Mouse (Mus musculus) mesoderm, embryonic 11.5 days (tissue): ENCODE measurements around the gene Cisd1.
"Not testable (repeated sequence)": the region's sequence is repeated elsewhere in the genome, so short reads cannot be mapped to it uniquely, and the experiment has no call there.

Experiments used
- DNase-seq: peaks from one replicate; pipeline ENCODE4 v3.0.0-alpha.2; 2012; ENCODE audit warnings: low read depth, low spot score

Cisd1 gene

DNA sequence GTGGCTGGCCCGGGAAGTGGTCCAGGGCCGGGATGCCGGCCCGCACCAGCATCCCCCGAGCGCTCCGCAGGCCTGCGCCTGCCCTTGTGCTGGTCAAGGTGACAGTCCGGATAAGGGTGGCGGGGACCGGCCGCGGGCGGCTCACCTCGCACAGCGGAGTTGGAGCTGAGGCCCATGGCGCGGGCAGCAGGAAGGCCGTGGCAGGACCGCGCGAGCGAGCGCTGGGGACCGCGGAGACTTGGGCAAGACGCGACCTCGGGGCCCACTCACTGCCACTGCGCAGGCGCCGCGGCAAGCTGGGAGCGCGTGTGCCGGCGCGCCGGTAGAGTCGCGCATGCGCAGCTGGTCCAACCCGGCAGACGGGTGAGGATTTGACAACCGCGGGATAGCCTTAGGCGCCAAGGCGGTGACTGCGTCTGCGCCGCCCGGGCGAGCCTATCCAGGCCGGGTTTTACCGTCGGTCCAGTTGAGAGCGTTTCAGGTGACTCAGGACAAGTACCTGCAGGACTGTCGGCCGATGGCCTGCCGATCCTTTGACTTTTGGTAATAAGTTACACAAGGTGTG, at the start of gene Cisd1:
Gene Cisd1 (minus strand): TSS at position 376 of the 565 bp plus-strand sequence.
- DNase-seq, result peak; percentile 97

DNA sequence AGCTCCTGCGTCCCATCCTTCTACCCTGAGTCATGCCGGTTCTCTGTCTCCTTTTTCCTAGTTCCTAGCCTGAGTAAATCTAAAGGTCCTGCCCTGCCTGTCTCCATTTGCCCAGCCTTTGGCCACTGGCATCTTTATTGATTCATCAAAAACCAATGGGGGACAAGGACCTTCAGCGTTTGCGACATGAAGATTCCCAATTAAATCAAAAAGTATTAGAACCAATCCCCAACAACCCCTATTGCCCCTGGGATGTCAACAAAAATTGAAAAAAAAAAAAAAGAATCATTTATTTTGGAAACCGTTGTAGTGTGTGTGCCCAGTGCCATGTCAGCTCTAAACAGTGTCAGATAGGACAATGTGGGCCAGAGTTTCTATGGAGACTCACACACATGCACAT, 44.6 kb upstream of the Cisd1 start:
- DNase-seq, result no peak

DNA sequence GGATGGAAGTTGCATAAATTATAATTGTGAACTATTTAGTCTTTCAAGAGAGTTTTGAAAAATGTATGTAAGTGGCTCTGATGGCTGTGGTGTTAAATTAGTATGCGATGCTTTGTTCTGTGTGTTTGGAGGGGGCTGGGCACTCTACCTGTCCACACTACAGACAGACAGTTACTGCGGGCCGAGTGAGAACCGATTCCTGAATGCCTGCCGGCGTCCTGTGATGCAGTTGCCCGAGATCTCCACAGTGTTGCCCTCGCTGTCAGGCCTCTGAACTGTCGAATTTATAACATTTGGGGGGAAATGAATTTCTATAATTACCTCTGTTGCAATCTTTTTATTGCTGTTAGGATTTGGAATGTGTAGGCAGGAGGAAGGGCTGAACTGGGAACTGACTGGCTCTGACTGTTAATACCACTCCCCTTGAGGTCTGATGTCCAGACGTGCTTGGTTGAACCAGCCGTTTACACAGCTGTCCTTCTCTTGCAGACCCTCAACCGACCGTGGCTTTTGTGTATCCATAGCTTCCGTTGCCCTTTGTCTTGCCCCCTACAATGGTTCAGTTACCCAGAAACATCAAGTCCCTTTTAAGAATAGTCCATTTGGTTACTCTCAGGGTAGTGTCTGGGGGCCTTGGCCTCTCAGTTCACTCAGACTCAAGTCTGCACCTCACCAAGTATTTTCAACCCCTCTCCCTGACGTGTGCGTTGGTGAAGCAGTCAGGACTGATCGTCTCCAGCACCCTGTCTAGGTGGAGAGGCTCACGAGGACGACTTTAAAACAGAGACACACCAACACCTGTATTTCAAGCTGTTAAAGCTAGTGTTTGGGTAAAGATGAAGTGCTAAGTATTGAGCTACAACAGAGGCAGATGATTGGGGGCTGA, 39.6 kb upstream of the Cisd1 start:
- DNase-seq, result peak; percentile 42

DNA sequence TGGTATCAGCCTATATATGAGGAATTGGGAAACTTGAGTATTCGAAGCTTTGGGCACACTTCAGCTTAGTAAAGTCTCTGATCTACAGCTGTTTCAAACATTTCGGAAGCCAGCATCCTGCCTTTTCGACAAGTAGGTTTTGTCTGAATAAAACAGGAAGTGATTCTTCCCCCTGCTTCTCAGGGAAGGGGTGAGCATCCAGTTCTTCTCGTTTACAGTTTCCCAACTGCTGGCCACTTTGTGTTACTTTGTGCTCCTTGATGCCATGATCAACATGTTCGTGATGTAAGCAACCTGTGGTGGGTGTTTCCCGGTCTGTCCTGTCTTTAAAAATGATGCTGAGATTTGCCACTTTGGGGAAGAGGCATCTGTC, 38.8 kb upstream of the Cisd1 start:
- not testable (repeated sequence) for DNase-seq

DNA sequence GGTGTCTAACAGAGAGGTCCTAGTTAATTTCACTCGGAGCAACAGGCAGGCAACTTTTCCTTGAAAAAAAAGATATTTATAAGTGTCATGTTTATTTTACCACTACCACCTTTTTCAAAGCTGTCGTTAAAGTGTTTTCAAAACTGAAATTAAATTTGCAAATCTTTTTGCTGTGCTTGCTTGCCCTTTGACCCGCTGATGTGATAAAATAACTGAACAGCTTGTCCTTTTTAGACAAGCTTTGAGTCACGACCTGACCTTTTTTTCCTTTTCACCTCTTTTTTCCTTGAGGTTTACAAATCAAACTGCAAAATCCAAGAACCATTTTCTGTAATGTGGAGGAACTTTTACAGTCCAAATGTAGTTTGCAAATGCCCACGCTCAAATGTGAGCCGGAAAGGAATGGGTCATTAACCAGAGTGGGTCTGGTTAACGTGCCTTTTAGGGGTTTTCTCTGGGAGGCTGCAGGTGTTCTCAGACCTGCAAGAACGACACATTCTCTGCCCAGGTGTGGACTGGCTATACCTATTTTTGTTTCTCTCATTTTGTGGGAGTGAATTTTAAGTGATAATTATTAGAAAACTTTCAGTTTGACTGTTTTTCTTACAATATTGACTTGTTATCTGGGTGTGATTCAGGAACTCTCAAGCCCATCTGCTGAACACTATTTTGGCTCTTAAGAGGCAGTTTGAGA, 38.3 kb upstream of the Cisd1 start:
- DNase-seq, result no peak

DNA sequence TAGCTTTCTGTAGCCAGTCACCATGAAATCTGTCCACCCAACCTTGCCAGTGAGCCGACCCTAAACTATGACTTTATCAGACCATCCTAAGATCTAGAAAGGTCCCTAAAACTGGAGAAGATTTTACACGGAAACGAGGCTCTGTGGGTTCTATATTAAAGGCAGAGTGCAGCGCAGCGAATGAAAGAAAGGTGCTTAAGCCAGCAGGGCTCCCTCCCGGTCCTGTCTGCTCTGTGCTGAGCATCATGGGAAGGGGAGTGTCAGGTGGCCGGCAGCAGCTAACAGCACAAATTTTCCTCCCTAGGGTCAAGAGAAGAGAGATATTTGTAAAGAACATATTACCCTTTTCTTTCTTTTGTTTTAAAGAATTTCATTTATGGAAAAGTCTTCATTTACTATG, 37.4 kb upstream of the Cisd1 start:
- no peak for DNase-seq

DNA sequence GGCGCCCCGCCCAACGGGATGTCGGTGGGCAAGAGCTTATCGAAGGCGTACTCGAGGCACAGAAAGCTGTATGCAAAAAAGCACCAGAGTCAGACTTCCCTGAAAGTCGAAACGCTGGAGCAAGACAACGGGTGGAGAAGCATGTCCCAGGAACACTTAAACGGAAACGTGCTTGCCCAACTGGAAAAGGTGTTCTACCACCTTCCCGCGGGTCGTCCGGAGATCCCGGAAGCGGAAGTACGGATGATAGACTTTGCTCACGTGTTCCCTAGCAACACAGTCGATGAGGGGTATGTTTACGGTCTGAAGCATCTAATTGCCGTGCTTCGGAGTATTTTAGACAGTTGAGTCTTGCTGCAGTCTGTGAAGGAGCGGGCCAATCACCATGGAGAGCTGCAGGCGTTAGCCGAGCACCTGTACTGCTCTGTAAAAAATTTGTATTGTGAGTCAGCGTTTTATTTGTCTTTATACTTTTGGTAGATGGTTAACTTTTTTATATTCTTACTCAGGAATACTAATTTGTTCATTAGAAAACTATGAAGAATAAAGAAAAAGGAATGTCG, 36.8 kb upstream of the Cisd1 start:
- DNase-seq, result no peak

DNA sequence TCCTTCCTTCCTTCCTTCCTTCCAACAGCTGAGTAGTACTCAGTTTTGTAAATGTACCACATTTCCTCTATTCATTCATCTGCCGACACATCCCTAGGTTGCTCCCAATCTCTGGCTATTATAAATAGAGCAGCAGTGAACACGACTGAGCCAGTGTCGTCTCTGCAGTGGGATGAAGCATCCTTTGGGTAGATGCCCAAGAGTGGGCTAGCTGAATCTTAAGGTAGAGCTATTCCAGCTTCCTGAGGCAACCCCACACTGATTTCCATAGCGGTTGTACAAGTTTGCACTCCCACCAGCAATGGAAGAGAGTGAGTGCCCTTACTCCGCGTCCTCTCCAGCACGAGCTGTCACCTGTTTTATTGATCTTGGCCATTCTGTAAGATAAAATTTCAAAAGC, 35.7 kb upstream of the Cisd1 start:
- no peak for DNase-seq

DNA sequence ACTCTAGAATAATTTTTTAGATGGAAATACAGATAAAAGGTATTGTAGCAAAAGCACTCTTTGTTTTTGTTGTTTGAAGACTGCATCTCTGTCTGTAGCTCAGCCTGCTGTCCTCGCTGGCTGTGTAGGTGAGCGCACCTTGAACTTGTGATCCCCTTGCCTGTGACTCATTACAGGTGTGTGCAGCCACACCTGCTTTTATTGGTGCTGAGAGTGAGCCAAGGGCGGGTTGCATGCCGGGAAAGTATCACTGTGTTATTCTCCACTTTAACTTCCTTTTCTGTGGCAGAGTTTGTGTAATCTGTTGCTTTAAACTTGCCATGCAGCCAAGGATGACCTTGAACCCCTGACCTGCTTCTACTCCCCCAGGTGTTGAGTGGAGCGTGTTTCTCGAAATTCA, 31.3 kb upstream of the Cisd1 start:
- DNase-seq, result no peak

DNA sequence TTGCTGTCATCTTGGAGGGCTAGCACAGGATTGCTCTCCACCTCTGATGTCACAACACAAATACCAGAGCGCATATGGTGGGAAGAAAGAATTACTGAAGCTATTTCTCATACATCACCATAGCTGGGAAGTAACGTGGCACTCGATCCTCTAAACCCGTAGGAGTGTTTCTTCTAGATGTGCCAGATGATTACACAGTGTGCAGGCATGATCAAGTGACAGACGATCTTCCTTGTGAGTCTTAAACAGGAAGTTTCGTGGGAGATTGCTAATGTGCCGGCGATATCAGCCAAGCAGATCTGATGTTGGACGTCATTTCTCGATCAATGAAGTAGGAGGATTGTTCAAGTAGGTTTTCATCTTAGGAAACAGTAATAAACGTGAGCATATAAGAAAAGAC, 29.0 kb upstream of the Cisd1 start:
- DNase-seq, result no peak

DNA sequence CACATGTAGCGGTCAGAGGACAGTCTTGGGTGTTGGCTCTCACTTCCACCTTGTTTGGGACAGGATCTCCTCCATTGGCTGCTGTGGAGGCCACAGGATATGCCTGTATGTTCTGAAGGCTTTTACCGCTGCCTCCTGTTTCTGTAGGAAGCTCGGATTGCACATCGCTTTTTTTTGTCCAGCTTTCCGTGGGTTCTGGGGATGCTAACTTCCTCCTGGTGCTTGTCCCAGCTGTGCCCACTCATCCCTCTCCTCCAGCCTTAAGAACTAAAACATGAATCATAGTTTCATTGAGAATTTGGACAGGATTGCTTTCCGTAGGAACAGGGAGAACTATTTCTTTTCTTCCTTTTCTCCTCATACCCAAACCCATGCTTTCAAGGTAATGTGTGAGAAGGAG, 27.1 kb upstream of the Cisd1 start:
- no peak for DNase-seq

DNA sequence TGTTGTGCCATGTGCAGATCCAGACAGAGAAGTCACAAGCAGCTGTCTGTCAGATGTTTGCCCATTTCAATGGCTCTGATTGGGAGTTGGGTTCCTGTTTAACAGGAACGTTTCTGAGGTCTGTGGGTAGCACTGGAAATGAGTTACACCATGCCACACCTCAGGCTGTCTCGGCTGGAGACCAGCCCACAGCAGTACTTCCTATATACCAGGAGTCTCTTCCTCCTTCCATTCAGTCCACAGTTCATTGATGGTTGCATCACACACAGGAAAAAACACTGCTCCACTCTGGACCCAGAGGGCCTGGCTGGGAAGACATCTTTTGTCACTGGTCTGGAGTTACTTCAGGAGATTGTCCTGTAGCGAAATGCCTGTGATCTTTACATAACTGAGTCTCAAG, 24.7 kb upstream of the Cisd1 start:
- DNase-seq, result no peak

DNA sequence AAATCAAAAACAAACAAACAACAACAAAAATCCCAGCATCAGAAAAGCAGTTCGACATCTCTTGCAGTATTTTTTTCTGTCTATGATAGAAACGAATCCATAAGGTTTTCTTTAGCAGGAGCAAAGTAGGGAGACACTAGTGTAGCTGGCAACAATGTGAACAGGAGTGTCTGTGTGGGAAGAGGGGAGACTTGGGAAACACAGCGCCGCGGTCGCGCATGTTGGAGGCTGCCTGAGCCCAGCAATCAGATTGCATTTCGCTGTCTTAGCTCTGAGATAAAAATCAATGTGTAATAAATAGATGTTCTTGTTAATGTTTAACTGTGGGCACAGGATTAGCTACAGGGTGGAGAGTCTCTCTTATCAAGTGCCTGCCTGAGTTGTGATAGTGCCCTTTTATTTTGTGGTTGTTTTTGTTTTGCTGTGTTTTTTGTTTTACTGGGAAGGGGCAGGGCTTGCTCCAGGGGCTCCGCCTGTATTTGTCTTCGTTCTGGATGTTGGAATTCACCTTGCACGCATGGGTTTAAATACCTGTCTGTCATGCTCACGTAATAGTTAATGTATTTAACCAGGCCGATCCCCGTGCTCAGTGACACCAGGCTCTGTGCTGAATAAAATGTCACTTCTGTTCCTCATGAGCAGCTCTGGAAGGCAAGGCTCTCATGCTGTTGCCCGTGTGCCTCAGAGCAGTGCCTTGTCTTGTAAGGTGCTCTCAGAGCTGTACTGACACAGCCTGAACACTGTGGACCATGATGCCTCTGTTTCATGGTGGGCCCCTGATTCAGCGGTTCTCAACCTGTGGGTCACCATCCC, 23.6 kb upstream of the Cisd1 start:
- DNase-seq, result no peak

DNA sequence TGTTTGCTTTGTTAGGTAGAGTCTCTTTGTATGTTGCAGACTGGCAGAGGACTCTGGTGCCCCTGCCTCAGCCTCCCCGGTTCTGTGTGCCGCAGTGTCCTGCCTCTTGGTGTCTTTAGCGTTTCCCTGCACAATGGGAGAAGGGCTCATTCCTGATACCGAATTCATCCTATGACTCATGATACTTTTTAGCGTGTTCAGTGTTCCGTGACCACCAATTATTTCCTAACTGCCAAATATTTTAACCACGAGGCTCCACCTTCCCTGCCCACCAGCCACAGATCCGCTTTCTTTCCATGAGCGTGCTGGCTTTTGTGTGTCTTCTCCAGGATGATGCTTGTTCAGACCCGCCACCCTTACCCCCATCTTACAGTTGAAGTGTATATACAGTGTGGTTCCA, 19.1 kb upstream of the Cisd1 start:
- no peak for DNase-seq

DNA sequence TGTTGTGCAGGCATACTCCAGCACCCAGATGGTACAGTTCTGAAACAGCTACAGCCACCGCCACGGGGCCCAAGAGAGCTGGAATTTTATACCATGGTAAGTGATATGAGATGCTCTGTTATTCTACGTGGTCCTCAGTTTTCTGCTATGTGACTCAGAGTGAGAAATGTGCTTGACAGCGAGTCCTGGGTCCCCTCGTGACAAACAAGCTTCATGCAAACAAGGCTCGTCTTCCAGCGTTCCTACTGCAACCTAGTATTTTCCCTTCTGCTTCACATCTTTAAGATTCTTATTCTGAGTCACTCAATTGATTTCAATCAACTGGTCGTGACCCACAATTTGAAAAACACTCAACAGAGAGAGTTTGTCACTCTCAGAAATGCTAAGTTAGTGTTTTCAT, 18.7 kb upstream of the Cisd1 start:
- no peak for DNase-seq

DNA sequence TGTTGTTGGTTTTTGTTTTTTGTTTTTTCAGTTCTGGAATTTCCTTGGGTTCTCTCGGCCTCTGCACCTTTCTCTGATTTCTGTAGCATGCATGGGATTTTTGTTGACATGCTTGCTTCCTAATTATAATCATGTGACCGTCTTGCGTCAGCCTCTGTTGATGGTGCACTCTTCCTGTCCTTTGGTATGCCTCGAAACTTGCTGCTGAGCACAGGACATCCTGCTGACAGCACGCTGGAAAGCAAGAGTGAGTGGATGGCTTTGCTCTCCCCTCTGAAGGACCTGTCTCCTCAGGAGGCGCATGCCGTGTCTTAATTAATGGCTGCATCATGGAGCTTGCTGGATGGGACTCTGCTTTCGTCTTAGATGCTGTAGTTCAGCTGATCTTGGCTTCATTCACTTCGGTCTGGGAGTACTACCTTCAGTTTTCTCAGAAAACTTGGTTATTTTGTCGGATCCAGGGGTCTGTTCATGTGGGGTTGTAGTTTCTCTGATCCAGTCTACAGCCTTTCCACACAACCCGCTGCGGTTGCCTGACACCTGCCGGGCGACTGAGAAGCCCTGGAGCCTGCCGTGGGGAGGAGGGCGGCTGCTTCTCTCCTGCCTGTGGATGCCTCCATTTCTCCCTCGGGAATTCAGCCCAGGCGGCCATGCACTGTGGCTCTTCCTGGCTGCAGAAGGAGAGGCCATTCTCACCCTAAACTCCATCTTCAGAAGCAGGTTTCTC, 17.2 kb upstream of the Cisd1 start:
- no peak for DNase-seq

DNA sequence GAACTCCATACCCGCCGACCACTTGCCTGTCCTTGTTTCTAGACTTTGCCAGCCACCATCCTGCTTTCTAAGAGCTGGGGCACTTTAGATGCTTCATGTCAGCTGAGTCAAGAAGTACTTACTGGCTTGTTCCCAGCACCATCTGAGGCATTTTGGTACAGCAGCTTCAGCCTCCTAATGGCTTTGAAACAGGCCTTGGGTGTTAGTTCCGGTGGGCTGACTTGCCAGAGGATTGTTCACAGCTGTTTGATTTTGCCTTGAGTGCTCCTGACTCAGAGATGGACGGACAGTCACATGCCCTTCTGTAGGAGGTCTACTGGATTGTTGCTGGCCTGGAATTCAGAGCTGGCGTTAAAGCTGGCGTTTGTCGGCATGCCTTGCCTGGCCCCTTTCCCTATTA, 16.3 kb upstream of the Cisd1 start:
- DNase-seq, result no peak

DNA sequence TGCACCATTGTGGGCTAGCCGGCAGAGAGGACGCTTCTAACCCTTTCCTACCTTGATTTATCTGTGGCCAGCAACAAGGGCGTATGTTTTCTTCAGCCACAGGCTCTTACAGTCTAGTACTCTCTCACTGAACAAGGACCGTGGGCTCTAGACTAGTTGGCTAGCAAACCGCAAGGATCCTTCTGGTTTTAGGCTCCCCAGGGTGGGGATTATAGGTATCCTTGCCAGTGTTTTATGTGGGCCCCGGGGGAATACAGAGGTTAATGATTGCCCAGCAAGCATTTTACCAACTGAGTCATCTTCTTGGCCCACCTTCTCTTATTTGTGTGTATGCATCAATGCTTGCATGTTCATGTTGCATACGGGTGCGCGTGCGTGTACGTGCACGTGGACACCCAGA, 10.2 kb upstream of the Cisd1 start:
- DNase-seq, result no peak

DNA sequence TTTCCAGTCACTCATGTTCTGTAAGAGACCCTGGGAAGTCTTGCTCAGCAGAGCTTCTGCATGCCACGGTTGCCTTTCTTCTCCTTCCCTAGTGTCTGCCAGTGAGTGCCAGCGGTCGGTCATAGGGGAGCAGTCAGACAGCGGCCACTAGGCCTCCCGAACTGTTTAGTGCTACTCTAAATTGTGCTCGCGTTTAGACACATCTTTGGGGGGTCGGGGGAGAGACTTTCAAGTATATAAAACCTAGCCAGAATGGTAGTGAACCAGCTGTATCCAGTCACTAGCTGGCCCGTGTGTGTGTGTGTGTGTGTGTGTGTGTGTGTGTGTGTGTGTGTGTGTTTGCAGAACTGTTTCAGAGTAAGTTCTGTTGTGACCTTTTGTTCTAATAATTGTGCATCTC, 9.1 kb upstream of the Cisd1 start:
- no peak for DNase-seq

DNA sequence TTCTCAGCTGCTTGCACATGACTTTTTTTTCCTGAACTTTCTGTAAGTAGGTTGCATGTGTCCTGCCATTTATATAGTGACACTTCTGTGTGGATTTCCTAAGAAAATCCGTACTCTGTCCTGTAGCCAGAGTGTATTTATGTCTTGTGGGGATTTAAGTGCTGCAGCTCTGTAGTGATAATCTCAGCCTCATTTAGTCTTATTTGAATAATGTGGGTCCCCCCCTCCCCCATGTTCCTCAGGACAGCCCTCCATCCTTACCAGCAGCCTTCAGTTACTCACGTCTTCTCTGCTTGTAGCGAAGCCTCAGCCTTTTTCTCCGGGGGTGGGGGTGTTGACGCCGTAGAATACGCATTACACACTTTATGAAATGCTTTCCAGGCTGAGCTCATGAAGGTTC, 6.5 kb upstream of the Cisd1 start:
- no peak for DNase-seq

DNA sequence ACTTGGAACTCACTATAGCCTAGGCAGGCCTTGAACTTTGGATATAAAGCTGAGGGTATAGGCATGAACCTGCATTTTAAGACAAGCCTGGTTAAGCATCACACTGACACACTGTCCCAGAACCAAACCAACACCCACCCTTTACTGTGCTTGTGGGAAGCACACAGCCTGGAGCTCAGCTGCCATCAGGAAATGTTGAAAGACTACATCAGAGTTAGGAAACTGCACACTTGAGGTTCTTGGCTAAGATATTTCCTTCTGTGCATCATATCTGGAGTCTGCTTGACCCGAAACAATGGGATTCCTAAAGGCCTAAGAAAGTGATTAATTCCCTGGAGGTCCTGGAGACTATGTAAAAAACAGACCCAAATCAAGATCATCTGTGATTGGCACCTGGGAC, 4.5 kb upstream of the Cisd1 start:
- DNase-seq, result no peak
